Mouse (Mus musculus): Measurements from ENCODE around the gene Zfp760. TPM values are rescaled to one million over a fixed set of nuclear protein-coding genes. Genes with fewer than 3 reads are reported as not detected.

The Zfp760 gene
- 26.7 TPM for polyA plus RNA-seq (2014; fragmentation: Illumina TruSeq; extraction: RNeasy Lipid Tissue Mini Kit (QIAGEN cat#74804); ENCODE audit: low replicate concordance)

DNA sequence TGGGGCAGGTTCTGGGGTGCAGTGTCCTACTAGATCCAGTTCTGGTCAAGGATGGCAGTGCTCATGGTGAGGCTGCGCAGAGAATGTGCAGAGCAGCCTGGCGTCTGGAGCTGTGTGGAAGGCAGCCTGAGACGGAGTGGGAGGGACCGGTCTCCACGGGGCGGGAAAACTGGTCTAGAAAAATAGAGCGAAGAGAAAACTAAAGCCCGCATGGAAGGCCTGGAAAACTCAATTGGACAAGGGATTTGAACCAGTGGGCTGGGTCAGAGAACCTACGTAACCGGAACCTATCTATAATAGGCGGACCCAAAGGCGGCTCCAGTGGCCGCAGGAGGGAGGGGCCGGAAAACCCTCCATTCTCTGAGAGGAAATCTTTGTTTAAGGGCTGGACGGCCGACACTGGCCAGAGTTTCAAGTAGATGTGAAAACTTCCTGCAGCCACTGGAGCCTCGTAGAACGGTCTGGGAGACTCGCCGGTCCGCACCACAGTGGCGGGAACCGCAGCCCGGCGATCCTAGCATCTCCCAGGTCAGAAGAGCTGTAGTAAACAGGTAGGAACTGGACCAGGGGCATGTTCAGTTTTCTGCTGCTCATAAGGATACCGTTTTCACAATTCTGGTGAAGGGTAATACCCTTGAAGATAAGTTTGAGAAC is at the start of gene Zfp760:
TSS of gene Zfp760 (plus strand) at position 399 of the 654 bp plus-strand sequence.

DNA sequence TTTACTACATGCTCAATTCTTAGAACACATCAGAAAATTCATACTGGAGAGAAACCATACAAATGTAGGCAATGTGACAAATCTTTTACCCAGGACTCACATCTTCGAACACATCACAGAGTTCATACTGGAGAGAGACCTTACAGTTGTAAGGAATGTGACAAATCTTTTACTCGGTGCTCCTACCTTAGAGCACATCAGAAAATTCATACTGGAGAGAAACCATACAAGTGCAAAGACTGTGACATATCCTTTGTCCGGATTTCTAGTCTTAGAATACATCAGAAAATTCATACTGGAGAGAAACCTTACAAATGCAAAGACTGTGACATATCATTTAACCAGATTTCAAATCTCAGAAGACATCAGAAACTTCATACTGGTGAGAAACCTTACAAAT is 16.0 kb upstream of the Zfp760 start, which contains the start of gene Gm10226:
TSS of gene Gm10226 (plus strand) at position 301 of the 400 bp plus-strand sequence.

DNA sequence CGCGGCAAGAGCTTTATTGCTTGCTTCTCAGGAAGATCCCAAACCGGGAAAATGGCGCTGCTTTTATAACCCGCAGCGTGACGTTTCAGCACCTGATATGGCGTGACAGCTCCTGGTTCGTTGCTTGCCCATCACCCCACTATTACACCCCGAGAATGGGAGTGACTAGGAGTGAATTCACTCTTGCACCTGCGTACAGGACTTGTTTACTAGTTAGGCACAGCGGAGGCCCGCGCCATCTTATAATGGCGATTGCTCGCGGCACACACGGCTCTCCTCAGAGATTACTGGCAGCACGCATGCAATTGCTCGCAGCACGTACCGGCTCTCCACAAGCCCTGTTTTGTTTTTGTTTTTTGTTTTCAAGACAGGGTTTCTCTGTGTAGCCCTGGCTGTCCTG is 23.0 kb downstream of the Zfp760 start, which contains the start of gene Zfp229:
TSS of gene Zfp229 (plus strand) at position 301 of the 400 bp plus-strand sequence.

Other genes starting within 250 kb of the Zfp760 start
- gene Zfp53, start 218.7 kb upstream of the Zfp760 start, polyA plus RNA-seq (2014; fragmentation: Illumina TruSeq; extraction: RNeasy Lipid Tissue Mini Kit (QIAGEN cat#74804); ENCODE audit: low replicate concordance) = 64.2 TPM
- 18.7 TPM for gene Zfp52, start 172.2 kb upstream of the Zfp760 start, polyA plus RNA-seq (2014; fragmentation: Illumina TruSeq; extraction: RNeasy Lipid Tissue Mini Kit (QIAGEN cat#74804); ENCODE audit: low replicate concordance)
- 54.0 TPM for gene Zfp948, start 140.7 kb upstream of the Zfp760 start, polyA plus RNA-seq (2014; fragmentation: Illumina TruSeq; extraction: RNeasy Lipid Tissue Mini Kit (QIAGEN cat#74804); ENCODE audit: low replicate concordance)
- 39.7 TPM for gene Zfp983, start 57.1 kb upstream of the Zfp760 start, polyA plus RNA-seq (2014; fragmentation: Illumina TruSeq; extraction: RNeasy Lipid Tissue Mini Kit (QIAGEN cat#74804); ENCODE audit: low replicate concordance)
- gene Gm10226, start 15.9 kb upstream of the Zfp760 start, polyA plus RNA-seq (2014; fragmentation: Illumina TruSeq; extraction: RNeasy Lipid Tissue Mini Kit (QIAGEN cat#74804); ENCODE audit: low replicate concordance) = 44.6 TPM
- gene Zfp229, start 23.1 kb downstream of the Zfp760 start, polyA plus RNA-seq (2014; fragmentation: Illumina TruSeq; extraction: RNeasy Lipid Tissue Mini Kit (QIAGEN cat#74804); ENCODE audit: low replicate concordance) = 11.9 TPM
- gene Zfp820, start 138.0 kb downstream of the Zfp760 start, polyA plus RNA-seq (2014; fragmentation: Illumina TruSeq; extraction: RNeasy Lipid Tissue Mini Kit (QIAGEN cat#74804); ENCODE audit: low replicate concordance) = 59.3 TPM
- gene Zfp995, start 202.2 kb downstream of the Zfp760 start, polyA plus RNA-seq (2014; fragmentation: Illumina TruSeq; extraction: RNeasy Lipid Tissue Mini Kit (QIAGEN cat#74804); ENCODE audit: low replicate concordance) = 105 TPM